Mouse (Mus musculus) lung, postnatal 0 days (tissue): ENCODE measurements around the gene Bcas2.

Source experiments
- CTCF ChIP-seq: IDR thresholded peaks from 2 replicates; pipeline ENCODE4 v1.5.1; 2016; ENCODE audit warnings: antibody characterized with exemption, mild to moderate bottlenecking
- EP300 ChIP-seq: IDR thresholded peaks from 2 replicates; pipeline ENCODE4 v1.6.1; 2016; ENCODE audit warnings: antibody characterized with exemption, mild to moderate bottlenecking, control low read depth

GRCm38 (mm10) chr3:103133098-103133497 lies 38.4 kb upstream of the Bcas2 start:
- TF ChIP-seq CTCF: no peak
- no peak for TF ChIP-seq EP300
